Mouse (Mus musculus) erythroblast, embryonic 14.5 days (primary cell): ENCODE data around the gene Rab1a.

Source experiments
- GATA1 ChIP-seq: IDR thresholded peaks from 2 replicates; pipeline ENCODE4 v1.6.1; 2012; ENCODE audit warnings: low read length, inconsistent platforms, mixed read lengths
- TAL1 ChIP-seq: IDR thresholded peaks from 3 replicates; pipeline ENCODE4 v1.6.1; 2012; ENCODE audit warnings: low read length, inconsistent platforms, mixed read lengths

- TF ChIP-seq GATA1 = no peak
- no peak for TF ChIP-seq TAL1
Measured at GRCm38 (mm10) chr11:20204321-20204720, 3.1 kb downstream of the Rab1a start.
